Comparison of ENCODE assay signal across 12 mouse cellular contexts in the genomic region with DNA sequence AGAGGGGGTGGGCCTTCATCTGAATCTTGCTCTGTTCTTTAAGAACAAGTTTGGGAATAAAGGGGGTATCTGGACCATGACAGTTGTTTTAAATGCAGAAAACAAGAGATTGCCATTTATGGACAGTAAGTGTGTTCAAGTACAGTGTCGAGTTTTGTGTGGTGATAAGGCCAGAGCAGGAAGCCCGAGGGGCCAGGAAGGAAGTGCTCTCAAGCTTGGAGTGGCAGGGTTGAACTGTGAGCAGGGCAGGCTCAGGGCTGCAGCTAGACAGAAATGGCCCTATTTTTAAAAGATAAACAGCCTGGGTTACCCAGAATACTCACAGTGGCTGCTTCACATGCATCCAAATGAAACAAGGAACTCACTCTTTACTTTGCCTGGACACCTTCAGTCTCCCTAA.
DNase-seq lines count a peak whose midpoint lies in the region; ATAC-seq and TF ChIP-seq lines count a peak whose summit lies in the region.
"Had no signal": no experiment of that assay in that cellular context is flagged by ENCODE, and none has a peak within 500 bp of the region (broad histone marks: within the 10 kb centered on the region; RNA-seq: fewer than 3 reads in every experiment).

No protein-coding gene starts in this region.

- peak; percentile 67; the same call in 1 of the 2 replicates for ATAC-seq in lung, embryonic 14.5 days (ENCODE audit: insufficient read depth)
- ATAC-seq in heart, postnatal 0 days (ENCODE audit: insufficient read depth, low read depth), result no peak
- ATAC-seq in liver, embryonic 13.5 days (ENCODE audit: low read depth), result peak; percentile 66
- no peak for ATAC-seq in stomach, embryonic 15.5 days (ENCODE audit: insufficient read depth, low FRiP score, low read depth)
- ATAC-seq: inflammation-experienced regulatory T-cells, adult 6 months had no signal

- H3K4me3 ChIP-seq in lung, embryonic 14.5 days (ENCODE audit: low read depth, low read length), result no peak overlapping the region
- H3K4me3 ChIP-seq in lung, adult 2 months (replicated peaks; ENCODE audit: extremely low read depth, low read depth, low read length), result no peak overlapping the region
- no peak overlapping the region for H3K4me3 ChIP-seq in heart, postnatal 0 days (ENCODE audit: low read depth, low read length)
- H3K4me3 ChIP-seq in liver, embryonic 13.5 days (replicated peaks), result no peak overlapping the region
- H3K4me3 ChIP-seq in stomach, embryonic 15.5 days (replicated peaks), result no peak overlapping the region
- H3K4me3 ChIP-seq in limb, embryonic 10.5 days, result no peak overlapping the region
- no peak overlapping the region for H3K4me3 ChIP-seq in midbrain, embryonic 10.5 days

- H3K36me3 ChIP-seq in lung, embryonic 14.5 days (ENCODE audit: insufficient read depth), result no peaks in the 10 kb centered on the region
- H3K36me3 ChIP-seq in heart, postnatal 0 days (replicated peaks; ENCODE audit: control insufficient read depth, insufficient read depth, low read length), result no peaks in the 10 kb centered on the region
- no peaks in the 10 kb centered on the region for H3K36me3 ChIP-seq in liver, embryonic 13.5 days
- no peaks in the 10 kb centered on the region for H3K36me3 ChIP-seq in stomach, embryonic 15.5 days
- no peaks in the 10 kb centered on the region for H3K36me3 ChIP-seq in limb, embryonic 10.5 days
- no peaks in the 10 kb centered on the region for H3K36me3 ChIP-seq in midbrain, embryonic 10.5 days

- WGBS in lung, embryonic 14.5 days, result 19% methylated on average over 2 of the region's 2 CpGs
- WGBS in lung, adult 2 months, result 6% methylated on average over 2 of the region's 2 CpGs
- WGBS in heart, postnatal 0 days, result 5% methylated on average over 2 of the region's 2 CpGs
- WGBS in liver, embryonic 13.5 days (ENCODE audit: insufficient replicate concordance), result 0% methylated on average over 2 of the region's 2 CpGs
- WGBS in stomach, embryonic 15.5 days, result 48% methylated on average over 2 of the region's 2 CpGs
- WGBS in limb, embryonic 10.5 days, result 81% methylated on average over 2 of the region's 2 CpGs
- 83% methylated on average over 2 of the region's 2 CpGs for WGBS in midbrain, embryonic 10.5 days

- TF ChIP-seq EP300 in heart, postnatal 0 days (IDR thresholded peaks at IDR 0.05; ENCODE audit: low read depth), result no peak

- H3K9me3 ChIP-seq in lung, embryonic 14.5 days (ENCODE audit: low read depth, low read length), result no peaks in the 10 kb centered on the region
- H3K9me3 ChIP-seq in heart, postnatal 0 days (replicated peaks; ENCODE audit: control insufficient read depth, low read length), result no peaks in the 10 kb centered on the region
- no peaks in the 10 kb centered on the region for H3K9me3 ChIP-seq in liver, embryonic 13.5 days (replicated peaks)
- H3K9me3 ChIP-seq in stomach, embryonic 15.5 days, result no peaks in the 10 kb centered on the region
- no peaks in the 10 kb centered on the region for H3K9me3 ChIP-seq in limb, embryonic 10.5 days (replicated peaks)
- H3K9me3 ChIP-seq in midbrain, embryonic 10.5 days (replicated peaks), result no peaks in the 10 kb centered on the region

- TF ChIP-seq POLR2A in lung, adult 2 months (IDR thresholded peaks at IDR 0.05; ENCODE audit: borderline replicate concordance, extremely low read depth, low read depth, low read length), result no peak

- H3K9ac ChIP-seq in lung, embryonic 14.5 days, result no peak overlapping the region
- H3K9ac ChIP-seq in heart, postnatal 0 days (replicated peaks; ENCODE audit: low read depth, low read length), result no peak overlapping the region
- H3K9ac ChIP-seq in liver, embryonic 13.5 days, result no peak overlapping the region
- no peak overlapping the region for H3K9ac ChIP-seq in stomach, embryonic 15.5 days

- no peak for TF ChIP-seq CTCF in lung, embryonic 14.5 days (IDR thresholded peaks at IDR 0.05; ENCODE audit: low read depth)
- no peak for TF ChIP-seq CTCF in lung, adult 2 months (IDR thresholded peaks at IDR 0.05; ENCODE audit: insufficient read depth, low read length)
- no peak for TF ChIP-seq CTCF in heart, postnatal 0 days (IDR thresholded peaks at IDR 0.05; ENCODE audit: low read depth)

- peak; percentile 50 for DNase-seq in lung, embryonic 14.5 days
- no peak for DNase-seq in lung, adult 2 months
- no peak for DNase-seq in heart, postnatal 0 days (ENCODE audit: low spot score)
- DNase-seq in liver, embryonic 13.5 days, result no peak
- DNase-seq in limb, embryonic 10.5 days (ENCODE audit: low spot score), result no peak
- no peak for DNase-seq in midbrain, embryonic 10.5 days (ENCODE audit: low spot score)
- no peak for DNase-seq in layer of hippocampus, adult 9-10 months (ENCODE audit: low spot score)
- DNase-seq: adrenal gland, adult 8-10 months; cerebellum, postnatal 25 days; thymus, postnatal 25 days had no signal

- peaks cover 11% of the 10 kb centered on the region; the same call in 1 of the 2 replicates for H3K4me1 ChIP-seq in lung, embryonic 14.5 days (ENCODE audit: insufficient read depth)
- H3K4me1 ChIP-seq in lung, adult 2 months (ENCODE audit: control insufficient read depth, insufficient read depth, low read length), result peaks cover 11% of the 10 kb centered on the region
- H3K4me1 ChIP-seq in heart, postnatal 0 days (ENCODE audit: control insufficient read depth, insufficient read depth), result no peaks in the 10 kb centered on the region
- H3K4me1 ChIP-seq in liver, embryonic 13.5 days (replicated peaks), result peaks cover 3% of the 10 kb centered on the region; the same call in 1 of the 2 replicates
- H3K4me1 ChIP-seq in stomach, embryonic 15.5 days, result no peaks in the 10 kb centered on the region
- no peaks in the 10 kb centered on the region for H3K4me1 ChIP-seq in limb, embryonic 10.5 days
- no peaks in the 10 kb centered on the region for H3K4me1 ChIP-seq in midbrain, embryonic 10.5 days

- H3K27me3 ChIP-seq in lung, embryonic 14.5 days (ENCODE audit: insufficient read depth, low read length), result no peaks in the 10 kb centered on the region
- H3K27me3 ChIP-seq in heart, postnatal 0 days (ENCODE audit: control insufficient read depth, insufficient read depth, low read length), result no peaks in the 10 kb centered on the region
- no peaks in the 10 kb centered on the region for H3K27me3 ChIP-seq in liver, embryonic 13.5 days
- H3K27me3 ChIP-seq in stomach, embryonic 15.5 days (replicated peaks), result no peaks in the 10 kb centered on the region
- H3K27me3 ChIP-seq in limb, embryonic 10.5 days (ENCODE audit: low read depth, poor library complexity, severe bottlenecking), result no peaks in the 10 kb centered on the region
- H3K27me3 ChIP-seq in midbrain, embryonic 10.5 days (ENCODE audit: low read depth, poor library complexity, severe bottlenecking), result no peaks in the 10 kb centered on the region

- H3K27ac ChIP-seq in lung, embryonic 14.5 days (ENCODE audit: low read depth), result peak overlapping the region; percentile 50; the same call in 1 of the 2 replicates
- peak overlapping the region; percentile 36 for H3K27ac ChIP-seq in heart, postnatal 0 days (ENCODE audit: low read depth)
- peak overlapping the region; percentile 32 for H3K27ac ChIP-seq in liver, embryonic 13.5 days
- peak overlapping the region; percentile 10; the same call in 1 of the 2 replicates for H3K27ac ChIP-seq in stomach, embryonic 15.5 days
- no peak overlapping the region for H3K27ac ChIP-seq in limb, embryonic 10.5 days
- no peak overlapping the region for H3K27ac ChIP-seq in midbrain, embryonic 10.5 days (replicated peaks)

- no peak overlapping the region for H3K4me2 ChIP-seq in lung, embryonic 14.5 days
- H3K4me2 ChIP-seq in heart, postnatal 0 days (ENCODE audit: low read depth, low read length), result no peak overlapping the region
- no peak overlapping the region for H3K4me2 ChIP-seq in liver, embryonic 13.5 days
- H3K4me2 ChIP-seq in stomach, embryonic 15.5 days, result no peak overlapping the region

Comparison
In these comparisons a context has a peak if more than half of its experiments do, and no peak if none do; other contexts are left out.
1. ATAC-seq: peak in lung, embryonic 14.5 days (single experiment) and liver, embryonic 13.5 days (single experiment); none in heart, postnatal 0 days (single experiment) and stomach, embryonic 15.5 days (single experiment).
2. H3K27ac ChIP-seq: peak in lung, embryonic 14.5 days (single experiment), heart, postnatal 0 days (single experiment), liver, embryonic 13.5 days (single experiment) and stomach, embryonic 15.5 days (single experiment); none in limb, embryonic 10.5 days (single experiment) and midbrain, embryonic 10.5 days (single experiment).